Mouse (Mus musculus) left cerebral cortex, adult 2 months (tissue): ENCODE results near the gene Prkar2b. TPM values are rescaled to one million over a fixed set of nuclear protein-coding genes. Genes with fewer than 3 reads are reported as not detected.

Source experiments
- DNase-seq, 2 experiments: peaks; one replicate each; pipeline ENCODE4 v3.0.0; 2021 to 2022; ENCODE audit warnings: low spot score in 2 of 2, mixed read lengths in 1 of 2; ENCODE audit errors: extremely low spot score in 1 of 2
- H3K27ac ChIP-seq: fragments of 200-600 bp; 2 replicates; pipeline ENCODE4 v1.8.1; 2022
- H3K4me3 ChIP-seq: fragments of 200-600 bp; 2 replicates; pipeline ENCODE4 v1.8.1; 2022
- CTCF ChIP-seq: fragments of 200-600 bp; IDR thresholded peaks from 2 replicates; pipeline ENCODE4 v1.8.1; 2022; ENCODE audit warnings: antibody characterized with exemption, mild to moderate bottlenecking, moderate library complexity
- intact Hi-C: fragments of 180-260 bp; cut with DNase I; formaldehyde crosslinking; loops from one replicate; pipeline ENCODE4 v1.15.1; 2025
- total RNA-seq, 2 experiments: library from RNA; stranded (reverse); gene quantifications; 2 replicates each; pipeline ENCODE4 v1.2.3; 2021

Gene Prkar2b
- total RNA-seq, 2 experiments from 2014 or later = 70.7 to 75.9 TPM

- intact Hi-C loops = loop anchor here (5.0 kb wide), 1 partner anchor 75 kb away; no protein-coding TSS in a partner anchor
- DNase-seq = no peak
- Histone ChIP-seq H3K27ac (no peak overlapping the region), H3K4me3 (peak overlapping the region; percentile 98; the same call in 1 of the 2 replicates)
- no peak for TF ChIP-seq CTCF
Measured at GRCm38 (mm10) chr12:32057461-32058199, 3.5 kb downstream of the Prkar2b start.

GRCm38 (mm10) chr12:32055797-32056196 is 5.3 kb downstream of the Prkar2b start:
- intact Hi-C loops = loop anchor here (5.0 kb wide), 1 partner anchor 73 kb away; no protein-coding TSS in a partner anchor
- TF ChIP-seq CTCF = no peak
- DNase-seq = no peak
- Histone ChIP-seq H3K27ac (no peak overlapping the region), H3K4me3 (no peak overlapping the region)

GRCm38 (mm10) chr12:32054476-32055166 is 6.5 kb downstream of the Prkar2b start:
- intact Hi-C loops = loop anchor here (5.0 kb wide), 1 partner anchor 72 kb away; no protein-coding TSS in a partner anchor
- TF ChIP-seq CTCF = no peak
- no peak overlapping the region for H3K27ac ChIP-seq
- no peak for DNase-seq
- no peak overlapping the region for H3K4me3 ChIP-seq

- intact Hi-C loops = no loop called here
- Histone ChIP-seq H3K4me3 (no peak overlapping the region), H3K27ac (no peak overlapping the region)
- TF ChIP-seq CTCF = no peak
- no peak for DNase-seq
Measured at GRCm38 (mm10) chr12:32053637-32054366, 7.3 kb downstream of the Prkar2b start.

GRCm38 (mm10) chr12:32052882-32053281 is 8.2 kb downstream of the Prkar2b start:
- intact Hi-C loops = no loop called here
- Histone ChIP-seq H3K4me3 (no peak overlapping the region), H3K27ac (no peak overlapping the region)
- no peak for TF ChIP-seq CTCF
- no peak for DNase-seq

- intact Hi-C loops = no loop called here
- no peak overlapping the region for H3K27ac ChIP-seq
- no peak for DNase-seq
- no peak for TF ChIP-seq CTCF
- no peak overlapping the region for H3K4me3 ChIP-seq
Measured at GRCm38 (mm10) chr12:32050165-32050564, 10.9 kb downstream of the Prkar2b start.

- intact Hi-C loops = no loop called here
- DNase-seq = no peak
- no peak overlapping the region for H3K4me3 ChIP-seq
- no peak for TF ChIP-seq CTCF
- no peak overlapping the region for H3K27ac ChIP-seq
Measured at GRCm38 (mm10) chr12:32045566-32046330, 15.3 kb downstream of the Prkar2b start.

- DNase-seq = no peak
- H3K4me3 ChIP-seq = no peak overlapping the region
- TF ChIP-seq CTCF = no peak
- no peak overlapping the region for H3K27ac ChIP-seq
- intact Hi-C loops = no loop called here
Measured at GRCm38 (mm10) chr12:32044487-32045134, 16.5 kb downstream of the Prkar2b start.

- no peak for TF ChIP-seq CTCF
- no peak overlapping the region for H3K4me3 ChIP-seq
- intact Hi-C loops = no loop called here
- no peak overlapping the region for H3K27ac ChIP-seq
- no peak for DNase-seq
Measured at GRCm38 (mm10) chr12:32033536-32033935, 27.6 kb downstream of the Prkar2b start.

DNA sequence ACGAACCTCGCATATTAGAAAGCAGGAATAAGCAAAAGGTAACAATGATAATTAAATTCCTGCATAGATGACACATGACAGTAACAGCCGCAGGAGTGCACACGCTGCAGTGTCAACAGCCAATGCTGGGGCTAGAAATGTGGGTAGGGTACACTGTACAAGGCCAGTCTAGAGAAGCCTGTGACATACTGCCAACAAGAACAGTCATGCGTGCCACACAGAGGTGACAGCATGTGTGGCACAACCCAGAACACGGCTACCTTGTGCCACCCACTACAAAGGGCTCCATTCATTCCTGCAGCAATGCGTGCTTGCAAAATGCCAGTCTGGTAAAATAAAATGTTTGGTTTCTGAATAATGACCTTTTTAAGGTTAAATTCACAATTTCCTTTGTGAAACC is 28.2 kb downstream of the Prkar2b start:
- Histone ChIP-seq H3K27ac (no peak overlapping the region), H3K4me3 (no peak overlapping the region)
- no peak for TF ChIP-seq CTCF
- intact Hi-C loops = no loop called here
- no peak for DNase-seq

DNA sequence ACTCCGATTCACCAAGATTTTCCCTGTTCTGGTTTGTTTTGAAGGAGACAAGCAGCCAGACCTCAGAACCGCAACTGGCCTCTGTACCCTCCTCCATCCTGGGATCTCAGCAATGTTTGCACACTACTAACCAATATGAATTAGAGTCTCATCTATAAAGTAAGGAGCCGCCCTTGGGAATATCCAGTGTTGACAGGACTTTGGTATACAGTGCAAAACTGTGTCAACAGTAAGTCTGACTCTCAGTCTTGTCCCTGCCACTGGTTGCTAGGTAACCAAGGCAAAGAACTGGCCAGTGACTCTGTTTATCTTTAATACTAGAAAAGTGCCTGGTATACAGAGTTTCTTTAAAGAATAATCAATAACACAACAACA is 42.7 kb downstream of the Prkar2b start:
- intact Hi-C loops = no loop called here
- H3K27ac ChIP-seq = no peak overlapping the region
- H3K4me3 ChIP-seq = no peak overlapping the region
- no peak for DNase-seq
- TF ChIP-seq CTCF = no peak
